ENCODE assay signal across 17 mouse cellular contexts in the genomic region with DNA sequence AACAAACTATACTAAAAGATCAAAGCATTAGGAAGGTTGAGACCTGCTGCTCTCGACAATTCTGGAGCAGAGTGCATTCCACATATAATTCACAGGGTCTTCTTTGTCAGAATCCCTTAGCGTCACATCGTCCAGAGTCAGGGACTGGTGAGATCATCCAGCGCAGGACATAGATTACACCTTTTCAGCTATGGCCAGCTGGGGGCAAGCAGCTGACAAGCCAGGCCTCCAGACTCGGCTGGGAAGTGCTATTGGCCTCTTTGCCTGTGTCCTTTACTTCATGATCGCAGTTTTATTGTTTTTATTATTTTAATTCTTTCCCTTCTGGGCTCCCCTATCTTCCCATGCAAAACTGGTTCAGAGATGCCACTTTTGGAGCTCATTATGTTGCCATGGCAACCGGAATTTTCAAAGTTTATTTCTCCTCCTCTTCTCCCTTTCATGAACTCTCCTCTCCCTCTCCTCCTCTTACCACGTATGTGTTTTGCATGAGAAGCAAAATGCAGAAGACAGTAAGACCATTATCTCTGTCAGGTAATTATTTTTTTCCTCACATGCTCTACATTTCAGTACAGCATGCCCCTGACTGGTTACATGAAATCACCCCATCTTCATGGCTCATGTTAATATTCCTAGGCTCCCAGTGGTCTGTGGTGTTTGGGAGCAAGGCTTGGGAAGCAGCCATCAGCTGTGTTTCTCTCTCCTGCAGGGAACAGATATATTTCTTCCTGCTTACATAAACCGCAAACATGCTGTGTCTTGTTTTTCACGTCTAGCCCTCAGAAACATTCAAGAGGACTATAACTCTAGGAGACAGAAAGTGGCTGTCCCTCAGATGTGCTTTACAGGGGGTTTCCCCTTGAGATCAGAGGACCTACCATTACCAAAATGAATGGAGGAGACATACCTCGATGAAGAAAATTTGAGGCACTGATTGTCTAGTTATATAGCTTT.
DNase-seq lines count a peak whose midpoint lies in the region; ATAC-seq lines count a peak whose summit lies in the region.
"Had no signal": no experiment of that assay in that cellular context is flagged by ENCODE, and none has a peak within 500 bp of the region (broad histone marks: within the 10 kb centered on the region; RNA-seq: fewer than 3 reads in every experiment).

No protein-coding gene starts in this region.

- H3K4me1 ChIP-seq in forebrain, embryonic 13.5 days: peaks cover 12% of the 10 kb centered on the region; the same call in 1 of the 2 replicates
- H3K4me1 ChIP-seq in forebrain, embryonic 12.5 days: peaks cover 11% of the 10 kb centered on the region
- H3K4me1 ChIP-seq: megakaryocyte, embryonic 14.5 days; neural tube, embryonic 13.5 days had no signal

- no peak overlapping the region for H3K4me3 ChIP-seq in forebrain, embryonic 13.5 days
- H3K4me3 ChIP-seq in forebrain, embryonic 12.5 days (replicated peaks): no peak overlapping the region
- H3K4me3 ChIP-seq: limb, embryonic 12.5 days; megakaryocyte, embryonic 14.5 days; neural tube, embryonic 13.5 days had no signal

- no peaks in the 10 kb centered on the region for H3K36me3 ChIP-seq in forebrain, embryonic 13.5 days (ENCODE audit: poor library complexity, severe bottlenecking)
- H3K36me3 ChIP-seq in forebrain, embryonic 12.5 days (replicated peaks): no peaks in the 10 kb centered on the region
- H3K36me3 ChIP-seq: limb, embryonic 12.5 days; neural tube, embryonic 13.5 days had no signal

- ATAC-seq in forebrain, embryonic 13.5 days: peak; percentile 27; the same call in 1 of the 2 replicates
- ATAC-seq in forebrain, embryonic 12.5 days (ENCODE audit: low FRiP score): no peak
- ATAC-seq: liver, postnatal 0 days had no signal

- DNase-seq in left cerebral cortex, adult 11 months (ENCODE audit: low spot score): peak; percentile 39
- DNase-seq in left cerebral cortex, postnatal 4 days: no peak
- peak; percentile 27 to 83 for DNase-seq in frontal cortex, adult 2 months (ENCODE audit: extremely low spot score in 1 of 2, low spot score in 1 of 2)
- DNase-seq in retina, embryonic 14.5 days (ENCODE audit: low spot score): peak; percentile 26
- no peak for DNase-seq in testis, postnatal 14 days (ENCODE audit: low spot score)
- no peak for DNase-seq in spleen, adult 12 weeks (ENCODE audit: low spot score)
- DNase-seq: adrenal gland, postnatal 14 days; cerebellum, postnatal 14 days; gastrocnemius, postnatal 36 days; kidney, postnatal 14 days; liver, postnatal 0 days; thymus, adult 2 months had no signal

- no peaks in the 10 kb centered on the region for H3K9me3 ChIP-seq in forebrain, embryonic 13.5 days (replicated peaks)
- no peaks in the 10 kb centered on the region for H3K9me3 ChIP-seq in forebrain, embryonic 12.5 days
- H3K9me3 ChIP-seq: limb, embryonic 12.5 days; neural tube, embryonic 13.5 days had no signal

- H3K9ac ChIP-seq in forebrain, embryonic 13.5 days: no peak overlapping the region
- no peak overlapping the region for H3K9ac ChIP-seq in forebrain, embryonic 12.5 days
- H3K9ac ChIP-seq: limb, embryonic 12.5 days; liver, postnatal 0 days; neural tube, embryonic 13.5 days had no signal

- WGBS in forebrain, embryonic 13.5 days: 57% methylated on average over 11 of the region's 11 CpGs
- WGBS in forebrain, embryonic 12.5 days: 59% methylated on average over 11 of the region's 11 CpGs

- intact Hi-C loops in left cerebral cortex, postnatal 4 days (cut with DNase I): no loop called here

- H3K27ac ChIP-seq in forebrain, embryonic 13.5 days: no peak overlapping the region
- H3K27ac ChIP-seq in forebrain, embryonic 12.5 days: no peak overlapping the region
- H3K27ac ChIP-seq: limb, embryonic 12.5 days; neural tube, embryonic 13.5 days had no signal

- H3K4me2 ChIP-seq in forebrain, embryonic 13.5 days: no peak overlapping the region
- no peak overlapping the region for H3K4me2 ChIP-seq in forebrain, embryonic 12.5 days
- H3K4me2 ChIP-seq: limb, embryonic 12.5 days; neural tube, embryonic 13.5 days had no signal

- no peaks in the 10 kb centered on the region for H3K27me3 ChIP-seq in forebrain, embryonic 13.5 days
- no peaks in the 10 kb centered on the region for H3K27me3 ChIP-seq in forebrain, embryonic 12.5 days
- H3K27me3 ChIP-seq: limb, embryonic 12.5 days; megakaryocyte, embryonic 14.5 days; neural tube, embryonic 13.5 days had no signal

Comparison
In these comparisons a context has a peak if more than half of its experiments do, and no peak if none do; other contexts are left out.
1. DNase-seq: peak in left cerebral cortex, adult 11 months (single experiment), frontal cortex, adult 2 months (2 of 2) and retina, embryonic 14.5 days (single experiment); none in left cerebral cortex, postnatal 4 days (single experiment), testis, postnatal 14 days (single experiment) and spleen, adult 12 weeks (single experiment).